Mouse (Mus musculus) liver, embryonic 11.5 days (tissue): Measurements from ENCODE around the gene Huwe1. TPM values are rescaled to one million over a fixed set of nuclear protein-coding genes. Genes with fewer than 3 reads are reported as not detected.

Experiments
- ATAC-seq: fragments of 200-750 bp; cut with Nextera tagmentation; replicated peaks from 2 replicates; pipeline ENCODE4 v1.8.0; 2017; ENCODE audit warnings: moderate number of reproducible peaks, mild to moderate bottlenecking, moderate TSS enrichment, moderate library complexity; ENCODE audit not compliant: low FRiP score
- DNase-seq: peaks from one replicate; pipeline ENCODE4 v3.0.0-alpha.2; 2017; ENCODE audit warnings: low spot score
- H3K27ac ChIP-seq: fragments of 300-500 bp; sonication (generic); 2 replicates; pipeline ENCODE4 v1.5.1; 2014; ENCODE audit warnings: mild to moderate bottlenecking, low read depth, low read length, control low read depth
- H3K27me3 ChIP-seq: fragments of 300-500 bp; sonication (generic); replicated peaks from 2 replicates; pipeline ENCODE4 v1.6.1; 2014; ENCODE audit warnings: low read length, mixed read lengths; ENCODE audit not compliant: control insufficient read depth, insufficient read depth
- H3K36me3 ChIP-seq: fragments of 300-500 bp; sonication (generic); 2 replicates; pipeline ENCODE4 v1.6.1; 2014; ENCODE audit warnings: mild to moderate bottlenecking, low read length, moderate library complexity, mixed read lengths; ENCODE audit not compliant: control insufficient read depth, insufficient read depth
- H3K4me1 ChIP-seq: fragments of 300-500 bp; sonication (generic); replicated peaks from 2 replicates; pipeline ENCODE4 v1.6.1; 2014; ENCODE audit warnings: low read length, mixed read lengths; ENCODE audit not compliant: control insufficient read depth, insufficient read depth
- H3K4me2 ChIP-seq: fragments of 300-500 bp; sonication (generic); 2 replicates; pipeline ENCODE4 v1.6.1; 2014; ENCODE audit warnings: mild to moderate bottlenecking, control low read depth, moderate library complexity
- H3K4me3 ChIP-seq: fragments of 300-500 bp; sonication (generic); 2 replicates; pipeline ENCODE4 v1.5.1; 2014; ENCODE audit warnings: low read depth, low read length, control low read depth
- H3K9ac ChIP-seq: fragments of 300-500 bp; sonication (generic); 2 replicates; pipeline ENCODE4 v1.6.1; 2014; ENCODE audit warnings: low read depth, low read length, control low read depth
- H3K9me3 ChIP-seq: fragments of 300-500 bp; sonication (generic); 2 replicates; pipeline ENCODE4 v1.6.1; 2016; ENCODE audit warnings: low read length, inconsistent platforms, mixed read lengths; ENCODE audit not compliant: control insufficient read depth
- WGBS: fragments of 180-500 bp; shearing (Covaris S2); extraction: QIAGEN DNeasy Blood & Tissue Kit; methylation state at CpG from one replicate; pipeline ENCODE4 v1.1.7; 2014; 5-methylcytosine and 5-hydroxymethylcytosine counted together
- polyA plus RNA-seq: library from polyadenylated mRNA; unstranded; fragments of >200 nt; fragmentation: Nextera tagmentation; extraction: Ambion mirVana; gene quantifications from 2 replicates; pipeline ENCODE4 v1.2.1, GENCODE M21; 2014

Gene Huwe1
- polyA plus RNA-seq, 1 experiment from 2014 or later, result 41.2 TPM

DNA sequence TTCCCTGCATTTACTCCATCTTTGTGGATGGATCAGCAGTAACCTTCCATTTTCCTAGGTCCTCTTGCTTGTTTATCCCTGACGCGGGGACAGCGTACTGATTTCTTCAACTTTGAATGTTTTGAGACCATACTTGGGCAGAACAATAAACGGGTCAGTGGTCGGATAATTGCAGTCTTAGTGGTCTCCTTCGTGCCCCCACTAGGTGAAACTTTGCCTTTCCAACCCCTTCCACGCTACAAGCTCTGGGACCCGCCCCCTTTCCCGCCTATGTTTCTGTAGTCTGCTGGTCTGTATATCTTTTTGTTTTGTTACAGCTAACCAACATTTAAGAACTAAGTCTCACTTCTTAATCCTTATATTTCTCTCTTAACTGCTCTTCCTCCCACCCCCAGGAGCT, 3.8 kb downstream of the Huwe1 start:
- Histone ChIP-seq H3K4me2 (peak overlapping the region; percentile 77), H3K27ac (no peak overlapping the region), H3K9me3 (no peaks in the 10 kb centered on the region), H3K27me3 (no peaks in the 10 kb centered on the region; the same call in 1 of the 2 replicates), H3K4me1 (no peaks in the 10 kb centered on the region), H3K9ac (peak overlapping the region; percentile 77), H3K36me3 (no peaks in the 10 kb centered on the region), H3K4me3 (peak overlapping the region; percentile 63)
- 10% methylated on average over 9 of the region's 9 CpGs for WGBS
- ATAC-seq, result no peak
- no peak for DNase-seq

- Histone ChIP-seq H3K36me3 (no peaks in the 10 kb centered on the region), H3K4me1 (no peaks in the 10 kb centered on the region), H3K4me3 (no peak overlapping the region), H3K9ac (no peak overlapping the region), H3K9me3 (no peaks in the 10 kb centered on the region), H3K4me2 (no peak overlapping the region), H3K27ac (no peak overlapping the region), H3K27me3 (0 out of 2 replicates have a peak, but pooled peaks cover 2% of the 10 kb centered on the region)
- 81% methylated on average over 6 of the region's 6 CpGs for WGBS
- no peak for ATAC-seq
- no peak for DNase-seq
These were observed 10.9 kb downstream of the Huwe1 start for GRCm38 (mm10) chrX:151811481-151811880.

GRCm38 (mm10) chrX:151813656-151814055, 13.0 kb downstream of the Huwe1 start:
- Histone ChIP-seq H3K9ac (no peak overlapping the region), H3K9me3 (no peaks in the 10 kb centered on the region), H3K4me1 (no peaks in the 10 kb centered on the region), H3K4me3 (no peak overlapping the region), H3K27me3 (0 out of 2 replicates have a peak, but pooled peaks cover 2% of the 10 kb centered on the region), H3K27ac (no peak overlapping the region), H3K36me3 (no peaks in the 10 kb centered on the region), H3K4me2 (no peak overlapping the region)
- ATAC-seq, result no peak
- WGBS, result 74% methylated on average over 1 of the region's 1 CpGs
- no peak for DNase-seq

DNA sequence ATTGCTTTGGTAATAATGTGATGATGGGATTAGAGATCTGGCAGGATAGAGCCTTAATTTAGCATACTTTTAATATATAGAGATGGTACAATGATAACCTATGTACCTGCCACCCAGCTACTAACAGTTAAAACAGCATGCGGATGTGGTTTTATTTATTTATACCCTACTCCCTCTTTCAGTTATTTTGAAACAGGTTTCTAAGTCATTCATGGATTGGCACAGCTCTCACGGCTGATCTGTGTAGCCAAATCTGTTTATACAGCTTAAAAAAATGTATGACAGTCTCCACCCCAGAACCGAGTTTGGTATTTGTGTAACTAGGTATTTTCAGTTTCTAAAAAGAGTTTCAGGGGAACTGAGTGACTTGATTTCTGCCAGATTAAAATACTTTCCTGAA, 17.1 kb downstream of the Huwe1 start:
- no peak overlapping the region for H3K27ac ChIP-seq
- DNase-seq (no peak), ATAC-seq (no peak)
- H3K27me3 ChIP-seq, result no peaks in the 10 kb centered on the region
- WGBS, result 81% methylated on average over 3 of the region's 3 CpGs
- no peak overlapping the region for H3K9ac ChIP-seq
- H3K4me3 ChIP-seq, result no peak overlapping the region
- no peaks in the 10 kb centered on the region for H3K36me3 ChIP-seq
- H3K9me3 ChIP-seq, result no peaks in the 10 kb centered on the region
- no peaks in the 10 kb centered on the region; the same call in 1 of the 2 replicates for H3K4me1 ChIP-seq
- no peak overlapping the region for H3K4me2 ChIP-seq

- no peak overlapping the region for H3K27ac ChIP-seq
- H3K27me3 ChIP-seq, result no peaks in the 10 kb centered on the region
- H3K4me3 ChIP-seq, result no peak overlapping the region
- H3K4me1 ChIP-seq, result 0 out of 2 replicates have a peak, but pooled peaks cover 2% of the 10 kb centered on the region
- no peaks in the 10 kb centered on the region for H3K9me3 ChIP-seq
- DNase-seq (no peak), ATAC-seq (no peak)
- no peaks in the 10 kb centered on the region for H3K36me3 ChIP-seq
- H3K4me2 ChIP-seq, result no peak overlapping the region
- H3K9ac ChIP-seq, result no peak overlapping the region
- 70% methylated on average over 1 of the region's 1 CpGs for WGBS
These were observed 28.4 kb downstream of the Huwe1 start for GRCm38 (mm10) chrX:151828971-151829370.

GRCm38 (mm10) chrX:151831260-151831659, 30.7 kb downstream of the Huwe1 start:
- Histone ChIP-seq H3K4me1 (0 out of 2 replicates have a peak, but pooled peaks cover 2% of the 10 kb centered on the region), H3K4me2 (peak overlapping the region; percentile 40), H3K27me3 (no peaks in the 10 kb centered on the region), H3K9me3 (no peaks in the 10 kb centered on the region), H3K4me3 (no peak overlapping the region), H3K36me3 (no peaks in the 10 kb centered on the region), H3K27ac (no peak overlapping the region), H3K9ac (no peak overlapping the region)
- DNase-seq (no peak), ATAC-seq (peak; percentile 78)

DNA sequence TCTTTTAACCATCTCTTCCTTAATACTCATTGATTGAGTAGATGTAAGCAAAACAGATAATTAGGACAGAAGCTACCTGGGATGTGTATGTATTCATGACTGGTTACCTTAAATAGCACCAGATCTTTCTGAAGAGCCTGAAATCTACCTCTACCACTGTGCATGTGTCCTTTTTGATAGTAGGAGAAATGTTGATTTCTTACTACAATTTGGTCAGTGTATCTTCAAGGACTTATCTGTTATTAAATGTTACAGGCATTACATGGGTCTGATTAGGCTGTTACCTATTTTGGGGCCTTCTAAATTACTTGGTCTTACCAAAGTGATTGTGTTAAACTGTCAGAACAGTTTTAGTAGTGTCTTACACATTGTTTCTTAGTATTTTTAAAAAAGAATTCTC, 32.4 kb downstream of the Huwe1 start:
- 0 out of 2 replicates have a peak, but pooled peaks have one; percentile 59 for ATAC-seq

GRCm38 (mm10) chrX:151859436-151859835, 58.8 kb downstream of the Huwe1 start:
- H3K4me2 ChIP-seq, result no peak overlapping the region
- no peak overlapping the region for H3K4me3 ChIP-seq
- H3K27me3 ChIP-seq, result no peaks in the 10 kb centered on the region
- no peaks in the 10 kb centered on the region for H3K9me3 ChIP-seq
- ATAC-seq (no peak), DNase-seq (no peak)
- peaks cover 10% of the 10 kb centered on the region for H3K36me3 ChIP-seq
- 94% methylated on average over 8 of the region's 8 CpGs for WGBS
- no peak overlapping the region for H3K9ac ChIP-seq
- no peak overlapping the region for H3K27ac ChIP-seq
- H3K4me1 ChIP-seq, result no peaks in the 10 kb centered on the region

More for the DNA sequence above, 32.4 kb downstream of the Huwe1 start:
- no peaks in the 10 kb centered on the region for H3K36me3 ChIP-seq
- no peak for DNase-seq
- no peak overlapping the region for H3K4me2 ChIP-seq
- H3K27me3 ChIP-seq, result no peaks in the 10 kb centered on the region
- no peak overlapping the region for H3K9ac ChIP-seq
- no peak overlapping the region for H3K4me3 ChIP-seq
- H3K4me1 ChIP-seq, result 0 out of 2 replicates have a peak, but pooled peaks cover 2% of the 10 kb centered on the region
- no peak overlapping the region for H3K27ac ChIP-seq
- H3K9me3 ChIP-seq, result no peaks in the 10 kb centered on the region

- Histone ChIP-seq H3K36me3 (peaks cover 18% of the 10 kb centered on the region), H3K4me1 (no peaks in the 10 kb centered on the region), H3K4me2 (no peak overlapping the region), H3K9ac (no peak overlapping the region), H3K9me3 (no peaks in the 10 kb centered on the region), H3K4me3 (no peak overlapping the region), H3K27ac (no peak overlapping the region), H3K27me3 (peaks cover 9% of the 10 kb centered on the region; the same call in 1 of the 2 replicates)
- DNase-seq (no peak), ATAC-seq (peak; percentile 82)
- WGBS, result 47% methylated on average over 1 of the region's 1 CpGs
These were observed 110.1 kb downstream of the Huwe1 start for GRCm38 (mm10) chrX:151910692-151911091.
